Mouse (Mus musculus) ES-CJ7 (cell line): Measurements from ENCODE around the gene Tsx.
"Not testable (repeated sequence)": the region's sequence is repeated elsewhere in the genome, so short reads cannot be mapped to it uniquely, and the experiment has no call there.

ENCODE experiments used
- DNase-seq: peaks from one replicate; pipeline ENCODE4 v3.0.0; 2011; ENCODE audit warnings: low read depth, low spot score

The Tsx gene

DNA sequence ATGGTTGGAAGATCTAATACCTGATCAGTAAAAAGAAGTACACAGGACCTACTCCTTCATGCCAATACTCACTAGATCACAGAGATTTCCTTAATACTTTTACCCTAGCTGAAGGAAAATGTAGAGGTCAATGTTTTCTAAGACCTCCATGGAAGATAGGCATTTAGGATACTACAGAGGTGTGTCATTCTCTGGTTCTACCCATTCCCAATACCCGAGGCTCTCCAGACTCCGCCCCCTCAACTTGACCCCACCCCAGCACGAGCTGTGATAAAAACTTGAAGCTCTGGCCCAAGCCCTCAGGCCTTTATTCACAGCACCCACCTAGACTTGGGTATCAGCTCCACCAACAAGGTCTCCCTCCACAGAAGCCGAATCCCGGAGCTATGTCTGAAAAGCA is at the start of gene Tsx:
Tsx (plus strand) TSS at position 301 of the 400 bp plus-strand sequence.
- DNase-seq = no peak

DNA sequence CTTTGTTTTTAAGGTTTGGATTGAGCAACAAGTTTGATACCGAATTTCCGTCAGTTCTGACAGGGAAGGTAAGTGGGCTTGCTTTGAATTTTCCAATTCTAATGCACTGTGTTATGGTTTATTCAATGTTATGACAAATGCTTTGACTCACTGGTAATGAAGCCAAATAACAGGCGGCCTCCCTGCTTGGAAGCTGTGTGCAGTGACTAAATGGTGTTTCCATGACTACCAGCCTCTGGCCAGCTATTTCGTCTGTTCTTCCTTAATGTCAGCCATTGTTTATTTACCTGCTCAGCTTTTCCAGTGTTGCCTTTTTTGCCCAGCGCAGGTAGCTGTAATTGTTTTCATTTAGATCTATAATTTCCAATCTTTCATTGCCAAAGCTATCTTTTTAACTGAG is 48.1 kb upstream of the Tsx start:
- DNase-seq = no peak

GRCm38 (mm10) chrX:103368650-103369049 is 45.6 kb upstream of the Tsx start:
- no peak for DNase-seq

DNA sequence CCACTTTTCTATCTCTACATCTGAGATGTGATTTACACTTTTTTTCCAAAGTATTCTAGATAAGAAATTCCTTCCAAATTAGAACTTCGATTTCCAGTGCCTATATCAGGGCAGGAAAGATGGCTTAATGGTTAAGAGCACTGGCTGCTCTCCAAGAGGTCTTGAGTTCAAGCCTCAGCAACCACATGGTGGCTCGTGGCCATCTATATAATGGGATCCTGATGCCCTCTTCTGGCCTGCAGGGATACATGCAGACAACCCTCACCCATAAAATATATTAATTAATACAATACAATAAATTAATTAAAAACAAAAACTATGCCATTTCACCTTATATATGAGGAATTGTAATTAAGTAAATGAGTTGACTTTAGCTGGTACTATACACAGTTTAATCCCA is 43.0 kb upstream of the Tsx start:
- peak; percentile 38 for DNase-seq

DNA sequence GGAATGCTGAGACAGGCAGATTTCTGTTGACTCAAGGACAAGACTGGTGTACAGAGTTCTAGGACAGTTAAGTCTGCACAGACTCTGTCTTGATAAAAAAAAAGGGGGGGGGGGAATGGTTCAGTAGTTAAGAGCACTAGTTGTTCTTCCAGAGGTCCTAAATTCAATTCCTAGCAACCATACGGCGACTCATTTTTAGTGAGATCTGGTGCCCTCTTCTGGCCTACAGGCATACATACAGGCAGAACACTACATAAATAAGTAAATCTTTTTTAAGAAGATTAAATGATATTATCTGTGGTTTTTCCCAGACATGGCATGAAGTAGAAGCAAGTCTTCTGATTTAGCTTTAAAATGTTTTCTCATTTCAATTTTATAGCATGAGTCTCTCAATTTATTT is 42.6 kb upstream of the Tsx start:
- peak; percentile 64 for DNase-seq

- peak; percentile 51 for DNase-seq
These were observed 40.0 kb upstream of the Tsx start for GRCm38 (mm10) chrX:103374250-103374649.

GRCm38 (mm10) chrX:103384528-103384927 is 29.7 kb upstream of the Tsx start:
- peak; percentile 17 for DNase-seq

DNA sequence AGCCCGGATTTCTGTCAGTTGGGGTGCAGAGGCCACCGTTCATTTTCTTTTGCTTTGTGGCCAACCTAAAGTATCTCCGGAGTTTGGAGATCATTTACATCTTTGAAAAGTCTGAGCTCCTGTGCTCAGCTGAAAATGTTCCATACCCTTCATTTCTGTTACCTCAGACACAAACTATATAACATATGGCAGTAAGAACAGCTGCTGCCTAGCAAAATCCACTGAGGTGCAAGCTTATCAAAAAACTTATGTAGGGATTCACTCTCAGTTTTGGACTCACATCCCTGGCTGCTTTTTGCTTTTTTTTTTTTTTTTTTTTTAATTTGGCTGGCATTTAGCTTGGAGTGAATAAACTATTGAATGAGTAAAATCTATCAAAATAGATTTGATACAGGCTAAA is 26.1 kb upstream of the Tsx start:
- DNase-seq = no peak

DNA sequence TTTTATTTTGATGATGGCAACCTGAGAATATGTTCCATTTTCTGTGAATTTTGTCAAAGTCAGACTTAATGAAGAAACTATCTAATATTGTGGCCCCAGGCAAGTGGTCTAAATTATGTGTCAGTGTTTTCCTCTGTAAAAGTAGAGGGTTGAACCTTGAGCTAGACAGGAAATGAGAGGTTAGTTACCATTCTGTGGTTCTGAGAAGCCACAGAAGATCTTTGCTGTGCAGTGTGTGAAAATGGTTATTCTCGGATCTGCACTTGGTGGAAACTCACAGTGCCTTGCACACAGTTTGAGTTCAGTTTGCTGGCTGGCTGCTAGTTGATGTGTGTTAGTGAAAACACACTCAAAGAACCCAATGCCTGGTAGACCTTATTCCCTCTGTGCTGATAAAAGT is 20.4 kb upstream of the Tsx start:
- no peak for DNase-seq

- DNase-seq = peak; percentile 92
These were observed 9.2 kb upstream of the Tsx start for GRCm38 (mm10) chrX:103405021-103405420.

DNA sequence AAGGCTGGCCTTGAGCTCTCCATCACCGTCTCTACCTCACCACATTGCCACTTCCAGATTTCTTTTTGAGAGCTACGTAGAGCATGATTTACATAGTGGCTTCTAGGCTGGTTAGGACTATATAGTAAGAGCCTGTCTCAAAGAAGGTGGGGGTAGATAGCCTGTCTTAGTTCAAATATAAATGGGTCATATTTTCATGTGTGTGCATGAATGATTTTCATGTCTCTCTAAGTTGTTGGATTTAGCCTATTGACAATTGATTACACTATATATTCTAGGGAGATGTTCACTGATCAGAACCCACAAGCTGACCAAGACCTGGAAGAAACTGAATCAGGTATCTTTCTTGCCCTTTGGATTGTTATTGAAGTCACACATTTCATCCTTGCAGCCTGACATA is 7.4 kb downstream of the Tsx start, which contains the start of gene Gm26992:
Gm26992 (plus strand) TSS at position 301 of the 400 bp plus-strand sequence.
- DNase-seq = no peak

DNA sequence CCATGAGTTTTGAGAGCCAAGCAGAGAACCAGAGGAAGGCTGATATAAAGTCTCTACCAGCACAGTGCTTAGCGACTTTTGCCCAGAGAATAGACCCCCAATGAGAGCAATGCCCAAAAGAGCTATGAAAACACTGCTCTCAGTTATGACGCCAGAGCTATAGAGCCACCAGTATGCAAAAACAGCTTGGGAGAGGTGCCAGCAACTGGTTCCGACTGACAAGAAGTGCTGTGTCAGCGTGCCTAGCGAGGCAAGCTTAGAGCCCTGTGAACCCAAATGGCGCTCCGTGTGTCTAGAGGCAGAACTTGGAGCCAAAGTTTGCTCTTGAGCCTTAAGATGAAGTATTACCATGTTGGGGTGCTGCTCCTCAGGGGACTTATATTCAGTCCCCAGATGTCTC is 13.4 kb downstream of the Tsx start:
- no peak for DNase-seq

- peak; percentile 51 for DNase-seq
These were observed 18.0 kb downstream of the Tsx start for GRCm38 (mm10) chrX:103432293-103432692.

DNA sequence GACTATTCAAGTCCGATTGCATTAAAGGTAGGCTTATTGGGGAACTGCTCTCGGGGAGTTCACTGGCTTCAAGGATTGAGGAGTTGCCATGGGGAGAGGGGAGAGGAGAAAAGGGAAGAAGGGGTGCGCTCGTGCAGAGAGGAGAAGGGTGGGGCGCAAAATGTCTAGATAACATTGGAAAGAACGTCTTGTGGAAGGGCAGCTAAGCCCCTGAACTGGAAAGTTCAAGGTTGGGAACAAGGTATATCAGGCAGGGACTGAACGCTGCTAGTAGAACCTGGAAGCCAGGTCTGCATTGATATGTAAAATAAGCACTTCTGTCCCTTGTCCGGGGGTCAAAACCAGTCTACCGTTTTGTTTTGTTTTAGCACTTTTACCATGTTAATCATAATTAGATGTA is 23.8 kb downstream of the Tsx start:
- DNase-seq = peak; percentile 88

GRCm38 (mm10) chrX:103440803-103441202 is 26.5 kb downstream of the Tsx start:
- peak; percentile 71 for DNase-seq

DNA sequence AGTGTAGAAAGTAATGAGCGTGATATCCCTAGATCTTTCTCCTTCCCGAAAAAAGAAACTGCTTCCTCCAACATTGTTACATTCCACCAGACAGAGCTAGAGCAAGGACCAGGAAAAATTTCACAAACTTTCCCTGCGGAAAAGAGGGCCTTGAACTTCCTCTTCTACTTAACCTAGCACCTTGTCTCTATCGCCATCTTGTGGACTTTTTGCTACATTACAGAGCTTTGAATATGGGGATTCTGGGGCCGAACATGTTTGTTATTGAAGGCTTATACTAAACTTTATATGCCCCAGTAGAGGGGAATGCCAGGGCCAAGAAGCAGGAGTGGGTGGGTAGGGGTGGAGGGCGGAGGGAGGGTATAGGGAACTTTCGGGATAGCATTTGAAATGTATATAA is 29.5 kb downstream of the Tsx start:
- DNase-seq = peak; percentile 75

DNA sequence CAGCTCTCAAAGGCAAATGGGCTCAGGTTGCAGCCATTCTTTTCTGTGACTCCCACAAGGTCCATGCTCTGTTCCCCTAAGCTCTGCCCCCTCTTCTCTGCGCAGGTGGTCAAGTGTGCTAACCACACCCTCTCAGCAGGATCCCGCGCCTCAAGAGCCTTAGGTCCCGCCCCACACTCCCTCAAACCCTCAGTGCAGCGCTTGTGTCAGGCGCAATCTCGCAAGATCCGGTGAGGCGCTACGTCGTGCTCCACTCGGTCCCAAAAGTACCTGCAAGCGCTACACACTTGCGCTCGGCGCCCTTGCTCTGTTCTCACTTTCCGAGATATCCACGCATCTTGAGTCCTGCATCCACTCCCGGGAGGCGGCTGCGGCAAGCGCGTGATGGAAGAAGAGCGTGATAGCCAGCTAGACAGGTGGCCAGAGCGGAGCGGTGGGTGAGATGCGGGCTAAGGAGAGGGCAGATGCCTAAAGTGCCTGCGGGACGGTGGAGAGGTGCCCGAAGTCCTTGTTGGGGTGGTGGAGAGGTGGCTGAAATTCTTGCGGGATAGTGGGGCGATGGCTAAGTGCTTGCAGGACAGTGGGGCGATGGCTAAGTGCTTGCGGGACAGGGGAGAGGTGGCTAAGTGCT is 33.4 kb downstream of the Tsx start:
- peak; percentile 94 for DNase-seq

- not testable (repeated sequence) for DNase-seq
These were observed 34.2 kb downstream of the Tsx start for GRCm38 (mm10) chrX:103448429-103448828.

- peak; percentile 68 for DNase-seq
These were observed 34.9 kb downstream of the Tsx start for GRCm38 (mm10) chrX:103448943-103449722.

DNA sequence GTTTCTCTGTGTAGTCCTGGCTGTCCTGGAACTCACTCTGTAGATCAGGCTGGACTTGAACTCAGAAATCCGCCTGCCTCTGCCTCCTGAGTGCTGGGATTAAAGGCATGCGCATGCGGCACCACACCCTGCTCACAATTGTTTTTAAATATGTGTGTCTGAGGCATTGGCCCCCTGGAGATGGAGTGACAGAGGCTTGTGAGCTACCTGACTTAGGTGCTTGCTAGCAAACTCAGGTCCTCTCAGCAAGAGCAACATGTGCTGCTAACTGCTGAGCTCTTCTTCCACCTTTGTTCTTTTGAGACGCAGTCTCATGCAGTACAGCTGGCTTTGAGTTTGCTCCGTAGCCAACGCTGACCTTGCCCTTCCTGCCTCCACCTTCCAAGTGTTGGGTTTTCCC is 38.5 kb downstream of the Tsx start:
- DNase-seq = peak; percentile 64

DNA sequence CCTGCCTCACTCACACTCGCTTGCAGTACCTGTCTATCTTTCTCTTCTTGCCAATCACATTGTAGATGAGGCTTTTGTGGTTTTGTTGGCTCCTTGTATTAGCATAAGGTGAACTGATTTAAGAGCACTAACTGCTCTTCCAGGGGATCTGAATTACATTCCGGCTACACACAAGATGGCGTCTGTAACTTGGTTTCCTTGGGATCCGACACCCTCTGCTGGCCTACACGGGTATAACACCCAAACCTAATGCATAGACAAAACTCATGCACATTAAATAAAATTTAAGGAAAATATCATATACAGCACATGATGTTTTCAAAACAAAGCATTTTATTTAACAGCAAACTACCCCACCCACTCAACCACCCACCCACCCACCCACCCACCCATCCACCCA is 45.8 kb downstream of the Tsx start:
- DNase-seq = peak; percentile 63

GRCm38 (mm10) chrX:103468998-103469397 is 54.7 kb downstream of the Tsx start:
- DNase-seq = no peak

DNA sequence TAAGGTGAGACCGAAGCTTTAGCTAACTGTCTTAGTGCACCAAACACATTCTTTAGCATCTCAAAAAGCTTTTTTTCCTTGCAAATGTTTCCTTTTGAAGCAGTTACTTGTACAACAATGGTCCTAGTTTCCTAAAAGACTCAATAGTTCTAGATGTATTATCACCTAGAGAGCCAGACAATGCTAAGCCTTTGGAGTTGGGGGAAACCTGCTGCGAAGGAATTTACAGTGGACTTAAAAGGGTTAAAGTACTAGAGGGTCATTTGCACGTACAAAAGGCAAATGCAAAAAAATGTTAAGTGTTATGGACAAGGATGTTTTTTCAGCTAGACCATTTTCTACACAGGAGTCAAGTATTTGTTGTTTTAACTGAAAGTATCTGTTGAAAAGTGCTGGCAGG is 58.1 kb downstream of the Tsx start:
- DNase-seq = peak; percentile 93
